In genomic region chr1:74665153-74665552, GRCm38 (mm10) we compare ENCODE assay signal across 26 mouse cellular contexts. TPM values are rescaled to one million over a fixed set of nuclear protein-coding genes. Genes with fewer than 3 reads are reported as not detected.
DNase-seq lines count a peak whose midpoint lies in the region; ATAC-seq and TF ChIP-seq lines count a peak whose summit lies in the region.
"Had no signal": no experiment of that assay in that cellular context is flagged by ENCODE, and none has a peak within 500 bp of the region (broad histone marks: within the 10 kb centered on the region; RNA-seq: fewer than 3 reads in every experiment).

No protein-coding gene starts in this region.

- no peak for ATAC-seq in kidney, embryonic 16.5 days (ENCODE audit: low FRiP score, low TSS enrichment)
- no peak for ATAC-seq in lung, postnatal 0 days
- ATAC-seq: forebrain, embryonic 13.5 days; hindbrain, postnatal 0 days; intestine, embryonic 15.5 days; midbrain, embryonic 16.5 days had no signal

- WGBS in heart, adult 2 months, result 39% methylated on average over 6 of the region's 6 CpGs
- WGBS in kidney, adult 2 months, result 43% methylated on average over 6 of the region's 6 CpGs
- WGBS in kidney, embryonic 16.5 days, result 56% methylated on average over 6 of the region's 6 CpGs
- 28% methylated on average over 6 of the region's 6 CpGs for WGBS in lung, postnatal 0 days
- WGBS in lung, adult 2 months, result 44% methylated on average over 6 of the region's 6 CpGs

- peaks cover 6% of the 10 kb centered on the region for H3K79me2 ChIP-seq in heart, adult 2 months (replicated peaks; ENCODE audit: control insufficient read depth, insufficient read depth, low read length)

- no peak overlapping the region for H3K4me3 ChIP-seq in heart, adult 2 months
- H3K4me3 ChIP-seq in kidney, adult 2 months (ENCODE audit: insufficient read depth, low read depth, low read length), result no peak overlapping the region
- H3K4me3 ChIP-seq in kidney, embryonic 16.5 days (ENCODE audit: low read length), result no peak overlapping the region
- no peak overlapping the region for H3K4me3 ChIP-seq in lung, postnatal 0 days (ENCODE audit: low read depth, low read length)
- H3K4me3 ChIP-seq in lung, adult 2 months (replicated peaks; ENCODE audit: extremely low read depth, low read depth, low read length), result no peak overlapping the region
- H3K4me3 ChIP-seq: erythroblast, embryonic 14.5 days; forebrain, embryonic 13.5 days; intestine, embryonic 15.5 days; limb, embryonic 13.5 days; liver, embryonic 13.5 days; lung, embryonic 15.5 days; stomach, embryonic 15.5 days had no signal

- H3K9ac ChIP-seq in heart, adult 2 months (ENCODE audit: low read depth, low read length), result no peak overlapping the region
- no peak overlapping the region for H3K9ac ChIP-seq in kidney, embryonic 16.5 days (replicated peaks; ENCODE audit: low read length)
- no peak overlapping the region for H3K9ac ChIP-seq in lung, postnatal 0 days (replicated peaks; ENCODE audit: low read depth)
- H3K9ac ChIP-seq: forebrain, embryonic 13.5 days; intestine, embryonic 15.5 days; limb, embryonic 13.5 days; liver, embryonic 13.5 days; lung, embryonic 15.5 days; stomach, embryonic 15.5 days had no signal

- no peak for TF ChIP-seq POLR2A in heart, adult 2 months (IDR thresholded peaks at IDR 0.05; ENCODE audit: insufficient read depth, low read depth, low read length)
- TF ChIP-seq POLR2A in kidney, adult 2 months (IDR thresholded peaks at IDR 0.05; ENCODE audit: low read depth, low read length), result no peak
- TF ChIP-seq POLR2A in lung, adult 2 months (IDR thresholded peaks at IDR 0.05; ENCODE audit: borderline replicate concordance, extremely low read depth, low read depth, low read length), result no peak

- no peak overlapping the region; the same call in 1 of the 2 replicates for H3K27ac ChIP-seq in heart, adult 2 months
- H3K27ac ChIP-seq in kidney, adult 2 months (ENCODE audit: insufficient read depth, low read depth, low read length), result peak overlapping the region; percentile 82
- H3K27ac ChIP-seq in kidney, embryonic 16.5 days (ENCODE audit: low read length), result no peak overlapping the region
- H3K27ac ChIP-seq in lung, postnatal 0 days (ENCODE audit: low read length), result no peak overlapping the region
- H3K27ac ChIP-seq: forebrain, embryonic 13.5 days; hindbrain, postnatal 0 days; intestine, embryonic 15.5 days; limb, embryonic 13.5 days; liver, embryonic 13.5 days; lung, embryonic 15.5 days; stomach, embryonic 15.5 days had no signal

- H3K9me3 ChIP-seq in kidney, embryonic 16.5 days (ENCODE audit: low read length), result no peaks in the 10 kb centered on the region
- H3K9me3 ChIP-seq in lung, postnatal 0 days (ENCODE audit: low read length), result no peaks in the 10 kb centered on the region
- H3K9me3 ChIP-seq: forebrain, embryonic 13.5 days; intestine, embryonic 15.5 days; limb, embryonic 13.5 days; liver, embryonic 13.5 days; lung, embryonic 15.5 days; stomach, embryonic 15.5 days had no signal

- no peaks in the 10 kb centered on the region for H3K27me3 ChIP-seq in heart, adult 2 months (ENCODE audit: control insufficient read depth, insufficient read depth, low read length)
- H3K27me3 ChIP-seq in kidney, adult 2 months (replicated peaks; ENCODE audit: control insufficient read depth, insufficient read depth, low read length), result no peaks in the 10 kb centered on the region
- H3K27me3 ChIP-seq in kidney, embryonic 16.5 days (ENCODE audit: insufficient read depth, low read length), result no peaks in the 10 kb centered on the region
- no peaks in the 10 kb centered on the region for H3K27me3 ChIP-seq in lung, postnatal 0 days (replicated peaks; ENCODE audit: insufficient read depth, low read length)
- H3K27me3 ChIP-seq: forebrain, embryonic 13.5 days; intestine, embryonic 15.5 days; limb, embryonic 13.5 days; liver, embryonic 13.5 days; lung, embryonic 15.5 days; stomach, embryonic 15.5 days had no signal

- TF ChIP-seq CTCF in heart, adult 2 months (IDR thresholded peaks at IDR 0.05), result no peak
- TF ChIP-seq CTCF in kidney, adult 2 months (conservative IDR thresholded peaks at IDR 0.05; ENCODE audit: insufficient read depth, insufficient read length, low read depth, low read length), result no peak
- TF ChIP-seq CTCF in lung, postnatal 0 days (IDR thresholded peaks at IDR 0.05), result no peak
- no peak for TF ChIP-seq CTCF in lung, adult 2 months (IDR thresholded peaks at IDR 0.05; ENCODE audit: insufficient read depth, low read length)

- peaks cover 18% of the 10 kb centered on the region for H3K36me3 ChIP-seq in heart, adult 2 months (ENCODE audit: control insufficient read depth, insufficient read depth, low read length)
- H3K36me3 ChIP-seq in kidney, adult 2 months (ENCODE audit: control insufficient read depth, insufficient read depth, low read length), result no peaks in the 10 kb centered on the region
- H3K36me3 ChIP-seq in kidney, embryonic 16.5 days (ENCODE audit: insufficient read depth, low read length), result no peaks in the 10 kb centered on the region
- no peaks in the 10 kb centered on the region for H3K36me3 ChIP-seq in lung, postnatal 0 days (ENCODE audit: insufficient read depth, low read length)
- H3K36me3 ChIP-seq: intestine, embryonic 15.5 days; limb, embryonic 13.5 days; lung, embryonic 15.5 days; stomach, embryonic 15.5 days had no signal

- intact Hi-C loops in heart, adult 2 months (cut with DNase I), result loop anchor here (10.0 kb wide), 3 partner anchors 50 to 160 kb away; partner anchors contain the start of genes Bcs1l, Cnot9, Cyp27a1 and Zfp142

- H3K4me2 ChIP-seq in kidney, embryonic 16.5 days (replicated peaks; ENCODE audit: low read depth, low read length), result no peak overlapping the region
- no peak overlapping the region for H3K4me2 ChIP-seq in lung, postnatal 0 days (replicated peaks; ENCODE audit: low read depth, low read length)
- H3K4me2 ChIP-seq: forebrain, embryonic 13.5 days; heart, embryonic 11.5 days; intestine, embryonic 15.5 days; limb, embryonic 13.5 days; lung, embryonic 15.5 days; midbrain, embryonic 11.5 days; stomach, embryonic 15.5 days had no signal

- H3K4me1 ChIP-seq in heart, adult 2 months (ENCODE audit: control insufficient read depth, insufficient read depth, low read length), result peaks cover 7% of the 10 kb centered on the region
- H3K4me1 ChIP-seq in kidney, adult 2 months (ENCODE audit: control insufficient read depth, insufficient read depth, low read length), result peaks cover 35% of the 10 kb centered on the region
- H3K4me1 ChIP-seq in kidney, embryonic 16.5 days (ENCODE audit: insufficient read depth, low read length), result peaks cover 12% of the 10 kb centered on the region
- peaks cover 8% of the 10 kb centered on the region; the same call in 1 of the 2 replicates for H3K4me1 ChIP-seq in lung, postnatal 0 days (ENCODE audit: insufficient read depth, low read depth, low read length)
- H3K4me1 ChIP-seq in lung, adult 2 months (ENCODE audit: control insufficient read depth, insufficient read depth, low read length), result peaks cover 6% of the 10 kb centered on the region

- DNase-seq in heart, adult 11 months, result peak; percentile 79
- no peak for DNase-seq in heart, adult 2 months
- DNase-seq in kidney, adult 2 months, result peak; percentile 59
- peak; percentile 53 for DNase-seq in lung, postnatal 0 days (ENCODE audit: low spot score)
- no peak for DNase-seq in lung, adult 2 months
- peak; percentile 33 for DNase-seq in lung, postnatal 36 days
- no peak for DNase-seq in adrenal gland, postnatal 14 days
- DNase-seq: adrenal gland, postnatal 36 days; cerebellum, adult 2 months; cerebellum, postnatal 14 days; gastrocnemius, postnatal 25 days; kidney, postnatal 25 days; liver, embryonic 13.5 days; right cerebral cortex, postnatal 25 days had no signal

- TF ChIP-seq EP300 in heart, adult 2 months (IDR thresholded peaks at IDR 0.05; ENCODE audit: insufficient read depth, low read depth, low read length), result no peak
- TF ChIP-seq EP300 in lung, postnatal 0 days (IDR thresholded peaks at IDR 0.05), result no peak

RNA-seq across cellular contexts. Expression of gene Ttll4, which starts 3.6 kb away (rescaled TPM):
- total RNA-seq in heart, adult 2 months (2021), result 10 to 100 TPM in 1 of 2 experiments, 1 to 10 TPM in 1; 9.7 to 10.9 TPM
- 6.6 and 15.5 TPM in 2 replicates for polyA plus RNA-seq in heart, adult 2 months (2012; rRNA removed)
- polyA plus RNA-seq in kidney, adult 2 months (2012; rRNA removed), result 11.2 and 15.2 TPM in 2 replicates
- 11.8 and 17.8 TPM in 2 replicates for polyA plus RNA-seq in kidney, embryonic 16.5 days (2015; fragmentation: Nextera tagmentation; extraction: Ambion mirVana)
- polyA plus RNA-seq in lung, postnatal 0 days (2015; fragmentation: Nextera tagmentation; extraction: Ambion mirVana), result 4.2 and 4.7 TPM in 2 replicates
- 13.7 and 16.1 TPM in 2 replicates for polyA plus RNA-seq in lung, adult 2 months (2012; rRNA removed)
- total RNA-seq in adrenal gland, postnatal 14 days (2021), result 19.2 and 21.5 TPM in 2 replicates

RNA-seq across cellular contexts. Expression of gene Cyp27a1, which starts 48.2 kb away (rescaled TPM):
- total RNA-seq in heart, adult 2 months (2021), result 10 to 100 TPM; 10.1 to 18.1 TPM
- 17.0 and 22.2 TPM in 2 replicates for polyA plus RNA-seq in heart, adult 2 months (2012; rRNA removed)
- polyA plus RNA-seq in kidney, adult 2 months (2012; rRNA removed), result 31.7 and 34.6 TPM in 2 replicates
- polyA plus RNA-seq in kidney, embryonic 16.5 days (2015; fragmentation: Nextera tagmentation; extraction: Ambion mirVana), result 7.6 and 7.7 TPM in 2 replicates
- 5.2 and 5.4 TPM in 2 replicates for polyA plus RNA-seq in lung, postnatal 0 days (2015; fragmentation: Nextera tagmentation; extraction: Ambion mirVana)
- 16.9 and 25.4 TPM in 2 replicates for polyA plus RNA-seq in lung, adult 2 months (2012; rRNA removed)
- 26.0 and 27.2 TPM in 2 replicates for total RNA-seq in adrenal gland, postnatal 14 days (2021)
- total RNA-seq: MEL had no signal

Comparison
In these comparisons a context has a peak if more than half of its experiments do, and no peak if none do; other contexts are left out.
1. DNase-seq: peak in heart, adult 11 months (single experiment), kidney, adult 2 months (single experiment), lung, postnatal 0 days (single experiment) and lung, postnatal 36 days (single experiment); none in heart, adult 2 months (0 of 2), lung, adult 2 months (single experiment) and adrenal gland, postnatal 14 days (single experiment).